30 mouse cellular contexts compared by ENCODE assay signal in genomic region chr13:103670611-103671010, GRCm38 (mm10).
DNase-seq lines count a peak whose midpoint lies in the region; TF ChIP-seq lines count a peak whose summit lies in the region.
"Had no signal": no experiment of that assay in that cellular context is flagged by ENCODE, and none has a peak within 500 bp of the region (broad histone marks: within the 10 kb centered on the region; RNA-seq: fewer than 3 reads in every experiment).

No protein-coding gene starts in this region.

- no peak overlapping the region for H3K27ac ChIP-seq in ES-E14 (ENCODE audit: insufficient read depth, low read depth, low read length, poor library complexity, severe bottlenecking)
- H3K27ac ChIP-seq in gastrocnemius, adult 2 months: no peak overlapping the region
- H3K27ac ChIP-seq: embryonic facial prominence, embryonic 10.5 days; embryonic facial prominence, embryonic 15.5 days; heart, adult 2 months; heart, embryonic 15.5 days; hindbrain, embryonic 12.5 days; hindbrain, postnatal 0 days; intestine, embryonic 15.5 days; liver, embryonic 14.5 days; midbrain, embryonic 12.5 days had no signal

- intact Hi-C loops in gastrocnemius, adult 2 months (cut with DNase I): no loop called here

- H3K4me1 ChIP-seq in ES-E14 (ENCODE audit: control insufficient read depth in 2 of 2, insufficient read depth in 2 of 2, low read length in 2 of 2, poor library complexity in 1 of 2): peaks cover 0 to 2% of the 10 kb centered on the region in 2 experiments; a peak in 1 of 4 replicates
- H3K4me1 ChIP-seq: embryonic facial prominence, embryonic 10.5 days; embryonic facial prominence, embryonic 15.5 days; heart, embryonic 15.5 days; hindbrain, embryonic 12.5 days; intestine, embryonic 15.5 days; midbrain, embryonic 12.5 days had no signal

- no peaks in the 10 kb centered on the region for H3K36me3 ChIP-seq in ES-E14 (ENCODE audit: control insufficient read depth, insufficient read depth, low read length, poor library complexity, severe bottlenecking)
- H3K36me3 ChIP-seq: embryonic facial prominence, embryonic 10.5 days; embryonic facial prominence, embryonic 15.5 days; G1E; heart, embryonic 15.5 days; hindbrain, embryonic 12.5 days; intestine, embryonic 15.5 days; midbrain, embryonic 12.5 days had no signal

- H3K9ac ChIP-seq in ES-E14 (ENCODE audit: insufficient read depth, low read depth, low read length, poor library complexity, severe bottlenecking): no peak overlapping the region
- H3K9ac ChIP-seq: embryonic facial prominence, embryonic 15.5 days; heart, embryonic 15.5 days; hindbrain, embryonic 12.5 days; intestine, embryonic 15.5 days; liver, embryonic 14.5 days; lung, embryonic 14.5 days; midbrain, embryonic 12.5 days had no signal

- in situ Hi-C loops in ES-E14 (cut with MboI; ENCODE audit: low sequenced_read_pairs in 2 of 2, unreplicated experiment in 2 of 2): no loop called here

- peak; percentile 15 for DNase-seq in layer of hippocampus, adult 11-12 months (ENCODE audit: low spot score)
- no peak for DNase-seq in layer of hippocampus, adult 9-10 months (ENCODE audit: low spot score)
- DNase-seq in 3134 (ENCODE audit: extremely low read depth, insufficient read length, low spot score) (peak; percentile 21), ES-E14 (ENCODE audit: low read depth, low spot score) (no peak)
- peak; percentile 51 for DNase-seq in fibroblast of lung, adult 2 months (ENCODE audit: low read depth)
- no peak for DNase-seq in lung, postnatal 4 days
- no peak for DNase-seq in cerebellum, postnatal 36 days
- DNase-seq in gastrocnemius, adult 2 months: no peak
- DNase-seq: adrenal gland, postnatal 14 days; B cell, adult 2 months; cerebellum, adult 11-12 months; cerebellum, postnatal 10 days; gastrocnemius, postnatal 36 days; heart, adult 2 months; kidney, adult 8-10 months; kidney, postnatal 10 days; liver; lung, embryonic 14.5 days; lung, postnatal 14 days; right cerebral cortex, postnatal 4 days; thymus, postnatal 4 days had no signal

- no peak for TF ChIP-seq CTCF in gastrocnemius, adult 2 months (IDR thresholded peaks at IDR 0.05)

- no peak overlapping the region for H3K4me3 ChIP-seq in ES-E14 (ENCODE audit: insufficient read depth in 1 of 2, low read depth in 1 of 2, low read length in 2 of 2, poor library complexity in 1 of 2, severe bottlenecking in 1 of 2)
- no peak overlapping the region for H3K4me3 ChIP-seq in gastrocnemius, adult 2 months
- H3K4me3 ChIP-seq: embryonic facial prominence, embryonic 10.5 days; embryonic facial prominence, embryonic 15.5 days; heart, adult 2 months; heart, embryonic 15.5 days; hindbrain, embryonic 12.5 days; intestine, embryonic 15.5 days; midbrain, embryonic 12.5 days had no signal

- H3K9me3 ChIP-seq in ES-E14 (ENCODE audit: control insufficient read depth, insufficient read depth, low read depth, low read length): no peaks in the 10 kb centered on the region
- H3K9me3 ChIP-seq: embryonic facial prominence, embryonic 10.5 days; embryonic facial prominence, embryonic 15.5 days; G1E; heart, embryonic 15.5 days; hindbrain, embryonic 12.5 days; intestine, embryonic 15.5 days; midbrain, embryonic 12.5 days had no signal

TF ChIP-seq in ES-E14, 5 proteins besides CTCF, POLR2A, EP300 and RAD21:
- 0 out of 2 replicates have a peak, but pooled peaks have one; percentile 40 for TF ChIP-seq MAFK (IDR thresholded peaks at IDR 0.05; ENCODE audit: insufficient read depth, low read depth, low read length)
- no peak for TF ChIP-seq ZNF384 (IDR thresholded peaks at IDR 0.05; ENCODE audit: low read depth, low read length)

Comparison
In these comparisons a context has a peak if more than half of its experiments do, and no peak if none do; other contexts are left out.
1. DNase-seq: peak in layer of hippocampus, adult 11-12 months (single experiment), 3134 (single experiment) and fibroblast of lung, adult 2 months (single experiment); none in layer of hippocampus, adult 9-10 months (single experiment), ES-E14 (single experiment), lung, postnatal 4 days (0 of 2), cerebellum, postnatal 36 days (0 of 2) and gastrocnemius, adult 2 months (single experiment).